Mouse (Mus musculus) lung, embryonic 16.5 days (tissue): ENCODE measurements around the gene Hist2h2aa2. TPM values are rescaled to one million over a fixed set of nuclear protein-coding genes. Genes with fewer than 3 reads are reported as not detected.

Source experiments
- ATAC-seq: fragments of 200-750 bp; cut with Nextera tagmentation; 2 replicates; pipeline ENCODE4 v1.8.0; 2017; ENCODE audit warnings: low read depth, mild to moderate bottlenecking, moderate library complexity
- H3K27ac ChIP-seq: fragments of 300-500 bp; sonication (generic); 2 replicates; pipeline ENCODE4 v1.5.1; 2014; ENCODE audit warnings: mild to moderate bottlenecking, control low read depth, low read length
- H3K27me3 ChIP-seq: fragments of 300-500 bp; sonication (generic); 2 replicates; pipeline ENCODE4 v1.6.1; 2014; ENCODE audit warnings: low read depth, low read length, mixed read lengths; ENCODE audit not compliant: control insufficient read depth, insufficient read depth
- H3K36me3 ChIP-seq: fragments of 300-500 bp; sonication (generic); 2 replicates; pipeline ENCODE4 v1.6.1; 2014; ENCODE audit warnings: low read length; ENCODE audit not compliant: control insufficient read depth, insufficient read depth
- H3K4me1 ChIP-seq: fragments of 300-500 bp; sonication (generic); replicated peaks from 2 replicates; pipeline ENCODE4 v1.6.1; 2014; ENCODE audit warnings: low read length, mixed read lengths; ENCODE audit not compliant: control insufficient read depth, insufficient read depth
- H3K4me2 ChIP-seq: fragments of 300-500 bp; sonication (generic); 2 replicates; pipeline ENCODE4 v1.6.1; 2014; ENCODE audit warnings: low read depth, low read length, control low read depth
- H3K4me3 ChIP-seq: fragments of 300-500 bp; sonication (generic); 2 replicates; pipeline ENCODE4 v1.5.1; 2014; ENCODE audit warnings: mild to moderate bottlenecking, low read length, control low read depth
- H3K9ac ChIP-seq: fragments of 300-500 bp; sonication (generic); 2 replicates; pipeline ENCODE4 v1.6.1; 2014; ENCODE audit warnings: low read length, control low read depth
- H3K9me3 ChIP-seq: fragments of 300-500 bp; sonication (generic); 2 replicates; pipeline ENCODE4 v1.6.1; 2016; ENCODE audit warnings: low read length; ENCODE audit not compliant: control insufficient read depth
- WGBS: fragments of 180-500 bp; shearing (Covaris S2); extraction: QIAGEN DNeasy Blood & Tissue Kit; methylation state at CpG from one replicate; pipeline ENCODE4 v1.1.7; 2014; 5-methylcytosine and 5-hydroxymethylcytosine counted together
- polyA plus RNA-seq: library from polyadenylated mRNA; unstranded; fragments of >200 nt; fragmentation: Nextera tagmentation; extraction: Ambion mirVana; gene quantifications from 2 replicates; pipeline ENCODE4 v1.2.1, GENCODE M21; 2015

Gene Hist2h2aa2
- polyA plus RNA-seq, 1 experiment from 2014 or later, result 37.6 TPM

DNA sequence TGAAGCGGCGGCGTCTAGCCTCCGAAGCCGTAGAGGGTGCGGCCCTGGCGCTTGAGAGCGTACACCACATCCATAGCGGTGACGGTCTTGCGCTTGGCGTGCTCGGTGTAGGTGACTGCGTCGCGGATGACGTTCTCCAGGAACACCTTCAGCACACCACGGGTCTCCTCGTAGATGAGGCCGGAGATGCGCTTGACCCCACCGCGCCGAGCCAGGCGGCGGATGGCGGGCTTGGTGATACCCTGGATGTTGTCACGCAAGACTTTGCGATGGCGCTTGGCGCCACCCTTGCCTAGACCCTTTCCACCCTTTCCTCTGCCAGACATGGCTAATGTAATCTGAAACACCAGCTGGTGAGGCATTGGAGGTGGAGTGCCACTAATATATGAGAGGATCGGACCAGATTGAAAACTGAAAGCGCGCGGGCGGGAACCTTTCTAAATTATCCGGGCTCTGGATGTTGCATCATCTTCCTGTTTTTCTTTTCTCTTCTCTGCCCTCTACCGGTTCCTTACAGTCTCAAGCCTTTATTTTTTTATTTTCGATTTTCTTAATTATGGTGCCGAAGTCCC lies 23.0 kb upstream of the Hist2h2aa2 start, which contains the start of gene Hist2h4:
Gene Hist2h4, minus strand, starts transcription at position 333 of the 572 bp plus-strand sequence.
- under 1% methylated on average over 40 of the region's 40 CpGs for WGBS
- Histone ChIP-seq H3K27ac (peak within 1 kb of the TSS; percentile 97), H3K36me3 (no peaks in the 10 kb centered on the region)

DNA sequence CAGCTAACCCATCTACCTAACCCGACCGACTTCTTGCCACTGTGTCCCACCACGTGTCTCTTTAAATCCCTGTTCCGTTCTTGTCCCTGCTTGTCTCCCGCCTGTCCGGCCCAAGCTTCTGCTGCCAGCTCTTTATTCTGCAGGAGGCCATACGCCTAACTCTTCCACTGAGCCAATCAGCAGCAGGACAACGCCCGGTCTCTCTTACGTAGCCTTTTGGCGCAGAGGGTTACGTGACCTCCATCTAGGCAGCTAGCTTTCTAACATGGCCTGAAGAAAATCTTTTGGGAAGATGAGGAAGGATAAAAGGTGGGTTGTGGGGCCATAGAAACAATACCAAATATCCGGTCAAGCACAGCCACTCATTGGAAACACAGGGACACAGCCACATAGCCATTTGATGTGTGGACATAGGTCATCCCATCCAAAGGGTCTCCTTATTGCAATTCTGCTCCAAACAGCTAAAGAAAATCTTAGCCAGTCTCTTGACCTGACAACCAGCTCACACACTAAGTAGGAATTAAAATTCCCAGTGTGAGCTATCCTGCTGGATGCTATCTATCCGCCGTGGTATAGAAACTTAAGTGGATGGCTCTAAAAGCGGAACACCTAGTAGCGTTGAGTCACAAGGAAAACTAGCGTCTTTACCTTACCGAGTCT lies 22.3 kb upstream of the Hist2h2aa2 start:
- Histone ChIP-seq H3K9me3 (no peaks in the 10 kb centered on the region), H3K36me3 (no peaks in the 10 kb centered on the region), H3K27me3 (no peaks in the 10 kb centered on the region), H3K9ac (peak overlapping the region; percentile 82), H3K27ac (peak overlapping the region; percentile 97), H3K4me1 (peaks cover 12% of the 10 kb centered on the region), H3K4me2 (peak overlapping the region; percentile 84), H3K4me3 (peak overlapping the region; percentile 63)
- 1% methylated on average over 19 of the region's 19 CpGs for WGBS
- peak; percentile 86 for ATAC-seq

More for the DNA sequence above, 23.0 kb upstream of the Hist2h2aa2 start, which contains the start of gene Hist2h4:
- peaks cover 12% of the 10 kb centered on the region for H3K4me1 ChIP-seq
- no peaks in the 10 kb centered on the region for H3K27me3 ChIP-seq
- H3K9me3 ChIP-seq, result no peaks in the 10 kb centered on the region
- peak within 1 kb of the TSS; percentile 63 for H3K4me3 ChIP-seq
- peak within 1 kb of the TSS; percentile 84 for H3K4me2 ChIP-seq
- peak; percentile 90 for ATAC-seq
- peak within 1 kb of the TSS; percentile 82 for H3K9ac ChIP-seq

DNA sequence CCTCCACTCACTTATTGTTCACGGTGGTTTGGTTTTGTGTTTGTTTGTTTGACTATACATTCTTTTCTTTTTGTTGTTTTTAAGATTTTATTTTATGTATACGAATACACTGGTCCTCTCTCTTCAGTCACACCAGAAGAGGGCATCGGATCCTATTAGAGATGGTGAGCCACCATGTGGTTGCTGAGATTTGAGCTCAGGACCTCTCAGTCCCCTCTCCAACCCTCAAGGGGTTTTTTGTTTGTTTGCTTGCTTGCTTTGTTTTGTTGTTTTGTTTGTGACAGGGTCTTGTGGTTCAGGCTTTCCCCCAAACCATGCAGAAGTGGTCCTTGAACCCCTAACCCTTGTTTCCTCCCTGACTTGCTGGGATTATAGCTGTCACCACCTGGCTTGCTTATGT lies 21.5 kb upstream of the Hist2h2aa2 start:
- Histone ChIP-seq H3K27ac (peak overlapping the region; percentile 97), H3K4me3 (peak overlapping the region; percentile 63), H3K27me3 (no peaks in the 10 kb centered on the region), H3K4me1 (peaks cover 12% of the 10 kb centered on the region), H3K4me2 (peak overlapping the region; percentile 84), H3K9ac (peak overlapping the region; percentile 82), H3K9me3 (no peaks in the 10 kb centered on the region), H3K36me3 (no peaks in the 10 kb centered on the region)
- WGBS, result 51% methylated on average over 3 of the region's 3 CpGs
- ATAC-seq, result no peak

GRCm38 (mm10) chr3:96260220-96260619 lies 20.1 kb upstream of the Hist2h2aa2 start:
- Histone ChIP-seq H3K9ac (no peak overlapping the region), H3K9me3 (no peaks in the 10 kb centered on the region), H3K4me3 (no peak overlapping the region), H3K27me3 (peaks cover 4% of the 10 kb centered on the region; the same call in 1 of the 2 replicates), H3K27ac (no peak overlapping the region), H3K4me1 (peaks cover 12% of the 10 kb centered on the region), H3K36me3 (no peaks in the 10 kb centered on the region), H3K4me2 (no peak overlapping the region)
- ATAC-seq, result no peak
- 90% methylated on average over 5 of the region's 5 CpGs for WGBS

GRCm38 (mm10) chr3:96257190-96257589 lies 17.1 kb upstream of the Hist2h2aa2 start:
- Histone ChIP-seq H3K4me2 (no peak overlapping the region), H3K9ac (no peak overlapping the region), H3K36me3 (no peaks in the 10 kb centered on the region), H3K4me1 (peaks cover 7% of the 10 kb centered on the region), H3K27ac (no peak overlapping the region), H3K4me3 (no peak overlapping the region), H3K27me3 (peaks cover 20% of the 10 kb centered on the region), H3K9me3 (no peaks in the 10 kb centered on the region)
- 50% methylated on average over 3 of the region's 3 CpGs for WGBS
- no peak for ATAC-seq

- Histone ChIP-seq H3K36me3 (no peaks in the 10 kb centered on the region), H3K4me1 (0 out of 2 replicates have a peak, but pooled peaks cover 2% of the 10 kb centered on the region), H3K27me3 (peaks cover 20% of the 10 kb centered on the region), H3K9ac (no peak overlapping the region), H3K4me2 (no peak overlapping the region), H3K27ac (0 out of 2 replicates have a peak overlapping the region, but pooled peaks have one; percentile 31), H3K4me3 (no peak overlapping the region), H3K9me3 (no peaks in the 10 kb centered on the region)
- ATAC-seq, result no peak
- WGBS, result 53% methylated on average over 5 of the region's 5 CpGs
These were observed 16.0 kb upstream of the Hist2h2aa2 start for GRCm38 (mm10) chr3:96255926-96256593.

DNA sequence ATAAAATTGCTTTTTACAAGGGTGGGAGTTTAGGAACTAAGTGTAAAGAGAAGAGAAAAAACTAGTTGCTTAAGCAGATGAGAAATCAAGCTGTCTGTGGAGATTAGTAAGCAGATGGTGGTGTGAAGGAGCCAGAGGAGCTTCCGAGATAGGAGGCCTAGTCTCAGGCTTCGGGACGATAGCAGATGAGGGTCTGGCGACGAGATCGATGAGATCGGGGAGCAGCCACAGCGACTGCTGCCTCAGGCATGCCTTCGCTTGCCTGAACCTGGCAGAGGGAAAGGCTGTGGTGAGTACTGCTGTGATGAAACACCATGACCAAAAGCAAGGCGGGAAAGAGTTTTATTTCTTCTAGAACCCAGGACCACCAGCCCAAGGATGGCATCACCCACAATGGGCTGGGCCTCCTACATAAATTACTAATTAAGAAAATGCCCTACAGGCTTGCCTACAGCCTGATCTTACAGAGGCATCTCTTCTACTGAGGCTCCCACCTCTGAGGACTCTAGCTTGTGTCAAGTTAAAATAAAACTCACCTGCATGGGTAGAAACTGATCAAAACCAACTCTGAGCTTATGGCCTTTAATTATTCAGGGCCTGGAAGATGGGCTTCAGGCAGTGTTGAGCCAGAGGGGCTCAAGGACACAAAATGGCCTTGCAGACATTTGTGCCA lies 14.7 kb upstream of the Hist2h2aa2 start:
- Histone ChIP-seq H3K9me3 (no peaks in the 10 kb centered on the region), H3K27me3 (peaks cover 20% of the 10 kb centered on the region), H3K9ac (no peak overlapping the region), H3K4me2 (no peak overlapping the region), H3K27ac (no peak overlapping the region), H3K4me1 (0 out of 2 replicates have a peak, but pooled peaks cover 2% of the 10 kb centered on the region), H3K36me3 (no peaks in the 10 kb centered on the region), H3K4me3 (no peak overlapping the region)
- WGBS, result 38% methylated on average over 10 of the region's 10 CpGs
- ATAC-seq, result no peak

GRCm38 (mm10) chr3:96251787-96252186 lies 11.7 kb upstream of the Hist2h2aa2 start:
- H3K27ac ChIP-seq, result no peak overlapping the region
- ATAC-seq, result no peak
- H3K9ac ChIP-seq, result no peak overlapping the region
- H3K4me2 ChIP-seq, result no peak overlapping the region
- WGBS, result 79% methylated on average over 3 of the region's 3 CpGs
- no peak overlapping the region for H3K4me3 ChIP-seq
- H3K36me3 ChIP-seq, result no peaks in the 10 kb centered on the region
- H3K4me1 ChIP-seq, result peaks cover 14% of the 10 kb centered on the region
- peaks cover 20% of the 10 kb centered on the region for H3K27me3 ChIP-seq
- H3K9me3 ChIP-seq, result no peaks in the 10 kb centered on the region

- Histone ChIP-seq H3K9me3 (no peaks in the 10 kb centered on the region), H3K9ac (no peak overlapping the region), H3K36me3 (no peaks in the 10 kb centered on the region), H3K27ac (no peak overlapping the region), H3K4me1 (peaks cover 14% of the 10 kb centered on the region), H3K27me3 (peaks cover 20% of the 10 kb centered on the region), H3K4me3 (no peak overlapping the region), H3K4me2 (no peak overlapping the region)
- no peak for ATAC-seq
- 62% methylated on average over 3 of the region's 3 CpGs for WGBS
These were observed 10.8 kb upstream of the Hist2h2aa2 start for GRCm38 (mm10) chr3:96250890-96251289.
